Mouse (Mus musculus) testis, adult 2 months (tissue): ENCODE measurements around the gene Pgd.

Experiments
- CTCF ChIP-seq: fragments of 200-500 bp; IDR thresholded peaks from 2 replicates; pipeline ENCODE4 v1.5.1; 2012; ENCODE audit warnings: low read depth, mild to moderate bottlenecking, inconsistent platforms, low read length, moderate library complexity; ENCODE audit not compliant: control insufficient read depth, insufficient read depth, insufficient replicate concordance
- POLR2A ChIP-seq: fragments of 200-500 bp; IDR thresholded peaks from 2 replicates; pipeline ENCODE4 v1.6.1; 2012; ENCODE audit warnings: low read depth, mild to moderate bottlenecking, inconsistent platforms, low read length, moderate library complexity; ENCODE audit not compliant: control insufficient read depth

GRCm38 (mm10) chr4:149128467-149128866, 38.1 kb downstream of the Pgd start:
- TF ChIP-seq CTCF, result no peak
- no peak for TF ChIP-seq POLR2A
